Mouse (Mus musculus): Measurements from ENCODE around the gene Cacna1e. TPM values are rescaled to one million over a fixed set of nuclear protein-coding genes. Genes with fewer than 3 reads are reported as not detected.

Gene Cacna1e
- polyA plus RNA-seq, 1 experiment from 2014 or later, result 7.8 TPM

- no peak overlapping the region for H3K27ac ChIP-seq
- H3K4me1 ChIP-seq (replicated peaks), result no peaks in the 10 kb centered on the region
- ATAC-seq (ENCODE audit: low FRiP score), result no peak
- no peaks in the 10 kb centered on the region for H3K36me3 ChIP-seq
- no peak overlapping the region for H3K9ac ChIP-seq
- H3K27me3 ChIP-seq, result no peaks in the 10 kb centered on the region
- H3K4me3 ChIP-seq, result no peak overlapping the region
- no peaks in the 10 kb centered on the region for H3K9me3 ChIP-seq
- WGBS, result 85% methylated on average over 9 of the region's 9 CpGs
- H3K4me2 ChIP-seq, result no peak overlapping the region
These were observed 22.9 kb downstream of the Cacna1e start for GRCm38 (mm10) chr1:154861416-154861815.

GRCm38 (mm10) chr1:154854564-154854963 is 29.7 kb downstream of the Cacna1e start:
- Histone ChIP-seq H3K27ac (no peak overlapping the region), H3K4me2 (no peak overlapping the region), H3K9me3 (no peaks in the 10 kb centered on the region), H3K36me3 (no peaks in the 10 kb centered on the region), H3K4me1 (replicated peaks) (peaks cover 14% of the 10 kb centered on the region), H3K4me3 (no peak overlapping the region), H3K9ac (no peak overlapping the region), H3K27me3 (no peaks in the 10 kb centered on the region; the same call in 1 of the 2 replicates)
- ATAC-seq (ENCODE audit: low FRiP score), result no peak
- WGBS, result 92% methylated on average over 3 of the region's 3 CpGs

- Histone ChIP-seq H3K36me3 (no peaks in the 10 kb centered on the region), H3K4me2 (no peak overlapping the region), H3K4me3 (no peak overlapping the region), H3K9ac (no peak overlapping the region), H3K27me3 (no peaks in the 10 kb centered on the region; the same call in 1 of the 2 replicates), H3K4me1 (replicated peaks) (peaks cover 18% of the 10 kb centered on the region), H3K27ac (no peak overlapping the region), H3K9me3 (no peaks in the 10 kb centered on the region)
- 66% methylated on average over 6 of the region's 6 CpGs for WGBS
- no peak for ATAC-seq (ENCODE audit: low FRiP score)
These were observed 33.6 kb downstream of the Cacna1e start for GRCm38 (mm10) chr1:154850515-154851287.

- H3K4me3 ChIP-seq, result no peak overlapping the region
- WGBS, result 86% methylated on average over 6 of the region's 6 CpGs
These were observed 35.4 kb downstream of the Cacna1e start for GRCm38 (mm10) chr1:154848683-154849579.

GRCm38 (mm10) chr1:154846900-154847299 is 37.4 kb downstream of the Cacna1e start:
- no peak overlapping the region for H3K27ac ChIP-seq
- H3K4me3 ChIP-seq, result no peak overlapping the region
- no peak for ATAC-seq (ENCODE audit: low FRiP score)
- H3K4me2 ChIP-seq, result no peak overlapping the region
- no peaks in the 10 kb centered on the region for H3K36me3 ChIP-seq
- H3K9ac ChIP-seq, result no peak overlapping the region
- 86% methylated on average over 2 of the region's 2 CpGs for WGBS
- H3K9me3 ChIP-seq, result no peaks in the 10 kb centered on the region
- no peaks in the 10 kb centered on the region; the same call in 1 of the 2 replicates for H3K27me3 ChIP-seq
- H3K4me1 ChIP-seq (replicated peaks), result peaks cover 18% of the 10 kb centered on the region

More at GRCm38 (mm10) chr1:154848683-154849579, 35.4 kb downstream of the Cacna1e start:
- H3K27me3 ChIP-seq, result no peaks in the 10 kb centered on the region; the same call in 1 of the 2 replicates
- H3K4me2 ChIP-seq, result no peak overlapping the region
- H3K27ac ChIP-seq, result no peak overlapping the region
- H3K9me3 ChIP-seq, result no peaks in the 10 kb centered on the region
- peaks cover 18% of the 10 kb centered on the region for H3K4me1 ChIP-seq (replicated peaks)
- H3K9ac ChIP-seq, result no peak overlapping the region
- ATAC-seq (ENCODE audit: low FRiP score), result no peak
- H3K36me3 ChIP-seq, result no peaks in the 10 kb centered on the region

GRCm38 (mm10) chr1:154843427-154843826 is 40.9 kb downstream of the Cacna1e start:
- no peaks in the 10 kb centered on the region for H3K4me1 ChIP-seq (replicated peaks)
- H3K4me2 ChIP-seq, result no peak overlapping the region
- H3K4me3 ChIP-seq, result no peak overlapping the region
- H3K36me3 ChIP-seq, result no peaks in the 10 kb centered on the region
- 94% methylated on average over 2 of the region's 2 CpGs for WGBS
- no peaks in the 10 kb centered on the region for H3K27me3 ChIP-seq
- no peak overlapping the region for H3K27ac ChIP-seq
- no peak for ATAC-seq (ENCODE audit: low FRiP score)
- no peak overlapping the region for H3K9ac ChIP-seq
- H3K9me3 ChIP-seq, result no peaks in the 10 kb centered on the region

GRCm38 (mm10) chr1:154842336-154842735 is 42.0 kb downstream of the Cacna1e start:
- Histone ChIP-seq H3K27me3 (no peaks in the 10 kb centered on the region), H3K27ac (no peak overlapping the region), H3K9me3 (no peaks in the 10 kb centered on the region), H3K4me1 (replicated peaks) (no peaks in the 10 kb centered on the region), H3K9ac (no peak overlapping the region), H3K4me2 (no peak overlapping the region), H3K36me3 (no peaks in the 10 kb centered on the region), H3K4me3 (no peak overlapping the region)
- 56% methylated on average over 5 of the region's 5 CpGs for WGBS
- no peak for ATAC-seq (ENCODE audit: low FRiP score)

- Histone ChIP-seq H3K4me3 (no peak overlapping the region), H3K27ac (no peak overlapping the region), H3K9me3 (no peaks in the 10 kb centered on the region), H3K4me1 (replicated peaks) (no peaks in the 10 kb centered on the region), H3K9ac (no peak overlapping the region), H3K27me3 (no peaks in the 10 kb centered on the region), H3K4me2 (no peak overlapping the region), H3K36me3 (no peaks in the 10 kb centered on the region)
- 88% methylated on average over 6 of the region's 6 CpGs for WGBS
- no peak for ATAC-seq (ENCODE audit: low FRiP score)
These were observed 43.2 kb downstream of the Cacna1e start for GRCm38 (mm10) chr1:154841057-154841630.

- H3K9me3 ChIP-seq, result no peaks in the 10 kb centered on the region
- 92% methylated on average over 4 of the region's 4 CpGs for WGBS
- no peak overlapping the region for H3K4me3 ChIP-seq
- H3K4me2 ChIP-seq, result no peak overlapping the region
- no peak overlapping the region for H3K27ac ChIP-seq
- no peaks in the 10 kb centered on the region for H3K27me3 ChIP-seq
- ATAC-seq (ENCODE audit: low FRiP score), result no peak
- no peaks in the 10 kb centered on the region for H3K4me1 ChIP-seq (replicated peaks)
- H3K9ac ChIP-seq, result no peak overlapping the region
- no peaks in the 10 kb centered on the region for H3K36me3 ChIP-seq
These were observed 45.0 kb downstream of the Cacna1e start for GRCm38 (mm10) chr1:154839272-154839671.

- Histone ChIP-seq H3K27me3 (no peaks in the 10 kb centered on the region), H3K4me1 (replicated peaks) (peaks cover 8% of the 10 kb centered on the region), H3K4me2 (no peak overlapping the region), H3K4me3 (no peak overlapping the region), H3K27ac (no peak overlapping the region), H3K9me3 (no peaks in the 10 kb centered on the region), H3K9ac (no peak overlapping the region), H3K36me3 (no peaks in the 10 kb centered on the region)
- ATAC-seq (ENCODE audit: low FRiP score), result no peak
- 89% methylated on average over 5 of the region's 5 CpGs for WGBS
These were observed 47.8 kb downstream of the Cacna1e start for GRCm38 (mm10) chr1:154836473-154836872.

GRCm38 (mm10) chr1:154832168-154832539 is 52.1 kb downstream of the Cacna1e start:
- no peak overlapping the region for H3K27ac ChIP-seq

More at GRCm38 (mm10) chr1:154832168-154832539, 52.1 kb downstream of the Cacna1e start:
- ATAC-seq (ENCODE audit: low FRiP score), result no peak
- H3K9me3 ChIP-seq, result no peaks in the 10 kb centered on the region
- H3K4me3 ChIP-seq, result no peak overlapping the region
- H3K9ac ChIP-seq, result no peak overlapping the region
- H3K4me1 ChIP-seq (replicated peaks), result peaks cover 12% of the 10 kb centered on the region
- H3K27me3 ChIP-seq, result no peaks in the 10 kb centered on the region
- no peak overlapping the region for H3K4me2 ChIP-seq
- no peaks in the 10 kb centered on the region for H3K36me3 ChIP-seq
- WGBS, result 62% methylated on average over 9 of the region's 9 CpGs
